Mouse (Mus musculus) bone marrow, adult 2 months (tissue): Measurements from ENCODE around the gene Calu.

Experiments
- CTCF ChIP-seq: fragments of 200-500 bp; IDR thresholded peaks from 2 replicates; pipeline ENCODE4 v1.5.1; 2011; ENCODE audit warnings: low read length, control low read depth; ENCODE audit not compliant: control insufficient read depth, insufficient read depth
- POLR2A ChIP-seq: fragments of 200-500 bp; IDR thresholded peaks from 2 replicates; pipeline ENCODE4 v1.6.1; 2011; ENCODE audit warnings: low read depth, mild to moderate bottlenecking, control low read depth, low read length, borderline replicate concordance; ENCODE audit not compliant: control insufficient read depth

- TF ChIP-seq CTCF (no peak), POLR2A (no peak)
Observed at GRCm38 (mm10) chr6:29395910-29396713, 48.2 kb downstream of the Calu start, which contains the start of gene Ccdc136.
